Mouse (Mus musculus) testis, adult 2 months (tissue): ENCODE data around the gene Foxj3.

ENCODE experiments used
- CTCF ChIP-seq: fragments of 200-500 bp; IDR thresholded peaks from 2 replicates; pipeline ENCODE4 v1.5.1; 2012; ENCODE audit warnings: low read depth, mild to moderate bottlenecking, inconsistent platforms, low read length, moderate library complexity; ENCODE audit not compliant: control insufficient read depth, insufficient read depth, insufficient replicate concordance
- POLR2A ChIP-seq: fragments of 200-500 bp; IDR thresholded peaks from 2 replicates; pipeline ENCODE4 v1.6.1; 2012; ENCODE audit warnings: low read depth, mild to moderate bottlenecking, inconsistent platforms, low read length, moderate library complexity; ENCODE audit not compliant: control insufficient read depth

DNA sequence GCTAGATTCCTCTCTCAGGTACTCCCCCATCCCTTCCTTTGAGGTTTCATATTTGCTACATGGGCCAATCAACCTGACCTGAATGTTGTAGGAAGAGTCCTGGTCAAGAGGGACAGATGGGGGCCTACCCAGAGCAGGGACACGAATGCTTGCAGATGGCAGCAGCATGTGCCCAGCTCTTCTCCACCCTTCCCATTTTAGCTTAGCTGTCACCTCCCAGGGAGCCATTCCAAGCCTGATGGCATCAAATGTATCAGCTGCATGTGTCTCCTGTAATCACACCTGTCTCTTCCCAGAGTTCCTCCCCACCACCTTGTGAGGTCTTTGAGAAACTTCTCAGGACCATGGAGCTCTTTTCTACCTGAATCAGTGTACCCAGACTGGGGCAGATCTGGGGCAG lies 120.2 kb downstream of the Foxj3 start:
- TF ChIP-seq CTCF = no peak
- TF ChIP-seq POLR2A = no peak
